Mouse (Mus musculus): ENCODE data around the gene Il25.

DNA sequence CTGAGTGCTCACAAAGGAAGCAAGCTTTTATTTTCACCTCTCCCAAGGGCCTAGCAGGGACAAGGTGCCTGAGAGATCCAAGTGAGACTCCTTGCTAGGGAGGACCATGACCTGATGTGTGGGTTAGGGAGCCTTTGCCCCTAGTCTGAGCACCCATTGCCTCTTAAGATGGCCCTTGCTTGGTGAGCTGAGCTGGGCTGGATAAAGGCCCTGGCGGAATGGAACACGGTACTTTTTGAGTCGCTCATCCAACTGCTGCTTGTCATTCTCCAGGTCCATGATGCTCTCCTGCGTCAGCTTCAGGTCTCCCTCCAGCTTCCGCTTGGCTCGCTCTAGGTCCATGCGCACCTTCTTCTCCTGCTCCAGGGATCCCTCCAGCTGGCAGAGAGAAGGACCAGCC lies 49.4 kb downstream of the Il25 start:
- TF ChIP-seq GATA1 (IDR thresholded peaks at IDR 0.05; ENCODE audit: low read length) (no peak), TAL1 (IDR thresholded peaks at IDR 0.05; ENCODE audit: low read length) (no peak)

Measured in erythroblast, embryonic 14.5 days (primary cell).